Mouse (Mus musculus) brain, embryonic 14.5 days (tissue): ENCODE measurements at regions not wholly inside any gene's neighbourhood (a gene's known extent, or its start where the extent isn't known, plus 50 kb on each side); places are given as distances from the start of the nearest gene placed in this dataset.

ENCODE experiments used
- CTCF ChIP-seq: fragments of 200-500 bp; IDR thresholded peaks from 2 replicates; pipeline ENCODE4 v1.5.1; 2012; ENCODE audit warnings: inconsistent platforms, mild to moderate bottlenecking, moderate library complexity, borderline replicate concordance; ENCODE audit not compliant: insufficient read depth, insufficient read length; ENCODE audit errors: extremely low read depth
- POLR2A ChIP-seq: fragments of 200-500 bp; IDR thresholded peaks from 2 replicates; pipeline ENCODE4 v1.6.1; 2012; ENCODE audit warnings: mild to moderate bottlenecking, inconsistent platforms, borderline replicate concordance; ENCODE audit not compliant: poor library complexity, insufficient read depth, insufficient read length, severe bottlenecking; ENCODE audit errors: extremely low read depth

DNA sequence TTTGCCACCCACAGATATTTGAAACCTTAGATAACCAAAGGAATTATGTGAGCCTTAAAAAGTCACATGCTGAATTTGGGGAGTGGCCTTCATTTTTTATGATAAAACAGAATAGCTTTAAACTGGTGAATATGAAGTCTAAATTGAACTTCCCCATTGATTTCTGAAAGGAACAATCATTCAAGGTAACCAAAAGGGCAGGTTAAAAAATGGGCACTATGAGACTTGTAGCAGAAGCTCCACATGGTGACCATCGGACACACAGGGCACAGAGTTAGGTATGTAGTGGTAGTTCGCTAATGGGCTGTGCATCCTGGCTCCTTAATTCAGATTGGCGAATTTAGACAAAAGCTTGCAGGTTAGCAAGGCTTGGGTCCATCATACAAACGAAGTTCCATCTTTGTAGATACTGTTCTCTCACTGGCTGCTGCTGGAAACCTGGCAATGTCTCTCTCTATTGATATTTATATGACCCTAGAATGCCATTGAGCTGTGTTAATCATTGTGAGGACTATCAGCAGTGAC lies 213.9 kb downstream of the Mef2c start:
- TF ChIP-seq CTCF (no peak), POLR2A (no peak)
